Mouse (Mus musculus) cerebellum, adult 9-11 months (tissue): ENCODE data around the gene Efhd2.

Experiments used
- DNase-seq: peaks from one replicate; pipeline ENCODE4 v3.0.0; 2022

Efhd2 gene

GRCm38 (mm10) chr4:141874601-141875460, at the start of gene Efhd2:
Gene Efhd2, minus strand, starts transcription at chr4:141874920.
- DNase-seq, result peak; percentile 82

- DNase-seq, result no peak
Observed at GRCm38 (mm10) chr4:141923961-141924360, 49.2 kb upstream of the Efhd2 start.

GRCm38 (mm10) chr4:141920391-141920790, 45.7 kb upstream of the Efhd2 start:
- DNase-seq, result no peak

GRCm38 (mm10) chr4:141917735-141918419, 43.2 kb upstream of the Efhd2 start:
- DNase-seq, result no peak

- DNase-seq, result no peak
Observed at GRCm38 (mm10) chr4:141914040-141914439, 39.3 kb upstream of the Efhd2 start.

- no peak for DNase-seq
Observed at GRCm38 (mm10) chr4:141913201-141913993, 38.7 kb upstream of the Efhd2 start.

GRCm38 (mm10) chr4:141904710-141905109, 30.0 kb upstream of the Efhd2 start:
- no peak for DNase-seq

GRCm38 (mm10) chr4:141902479-141902858, 27.7 kb upstream of the Efhd2 start:
- DNase-seq, result no peak

- DNase-seq, result peak; percentile 9
Observed at GRCm38 (mm10) chr4:141901711-141902478, 27.2 kb upstream of the Efhd2 start.

- no peak for DNase-seq
Observed at GRCm38 (mm10) chr4:141900421-141900820, 25.7 kb upstream of the Efhd2 start.

- no peak for DNase-seq
Observed at GRCm38 (mm10) chr4:141899936-141900335, 25.2 kb upstream of the Efhd2 start.

GRCm38 (mm10) chr4:141898905-141899304, 24.2 kb upstream of the Efhd2 start:
- no peak for DNase-seq

- DNase-seq, result no peak
Observed at GRCm38 (mm10) chr4:141897838-141898237, 23.1 kb upstream of the Efhd2 start.

- no peak for DNase-seq
Observed at GRCm38 (mm10) chr4:141897225-141897624, 22.5 kb upstream of the Efhd2 start.

- no peak for DNase-seq
Observed at GRCm38 (mm10) chr4:141895772-141896171, 21.1 kb upstream of the Efhd2 start.

GRCm38 (mm10) chr4:141893157-141893784, 18.6 kb upstream of the Efhd2 start:
- DNase-seq, result no peak

GRCm38 (mm10) chr4:141886385-141886968, 11.8 kb upstream of the Efhd2 start:
- DNase-seq, result no peak

GRCm38 (mm10) chr4:141885451-141885850, 10.7 kb upstream of the Efhd2 start:
- no peak for DNase-seq

GRCm38 (mm10) chr4:141882858-141883257, 8.1 kb upstream of the Efhd2 start:
- no peak for DNase-seq

- no peak for DNase-seq
Observed at GRCm38 (mm10) chr4:141881950-141882349, 7.2 kb upstream of the Efhd2 start.

GRCm38 (mm10) chr4:141881289-141881914, 6.7 kb upstream of the Efhd2 start:
- no peak for DNase-seq
